Mouse (Mus musculus): ENCODE data around the gene Gprin2.

- TF ChIP-seq CTCF (IDR thresholded peaks at IDR 0.05; ENCODE audit: borderline replicate concordance, insufficient read depth, low read depth, low read length) (no peak), POLR2A (IDR thresholded peaks at IDR 0.05; ENCODE audit: borderline replicate concordance, insufficient read depth, low read length) (no peak)
Measured at GRCm38 (mm10) chr14:34183101-34183500, 18.4 kb downstream of the Gprin2 start.
